Mouse (Mus musculus) forebrain, embryonic 12.5 days (tissue): ENCODE data around the gene Exoc4. TPM values are rescaled to one million over a fixed set of nuclear protein-coding genes. Genes with fewer than 3 reads are reported as not detected.

Experiments
- ATAC-seq: fragments of 200-750 bp; cut with Nextera tagmentation; 2 replicates; pipeline ENCODE4 v1.8.0; 2017; ENCODE audit warnings: moderate TSS enrichment; ENCODE audit not compliant: low FRiP score
- H3K27ac ChIP-seq: fragments of 300-500 bp; sonication (generic); 2 replicates; pipeline ENCODE4 v1.5.1; 2016; ENCODE audit warnings: mild to moderate bottlenecking
- H3K27me3 ChIP-seq: fragments of 300-500 bp; sonication (generic); 2 replicates; pipeline ENCODE4 v1.6.1; 2016; ENCODE audit warnings: mild to moderate bottlenecking
- H3K36me3 ChIP-seq: fragments of 300-500 bp; sonication (generic); replicated peaks from 2 replicates; pipeline ENCODE4 v1.6.1; 2016; ENCODE audit warnings: mild to moderate bottlenecking
- H3K4me1 ChIP-seq: fragments of 300-500 bp; sonication (generic); 2 replicates; pipeline ENCODE4 v1.6.1; 2016
- H3K4me2 ChIP-seq: fragments of 300-500 bp; sonication (generic); 2 replicates; pipeline ENCODE4 v1.6.1; 2016; ENCODE audit warnings: mild to moderate bottlenecking, moderate library complexity
- H3K4me3 ChIP-seq: fragments of 300-500 bp; sonication (generic); replicated peaks from 2 replicates; pipeline ENCODE4 v1.5.1; 2016; ENCODE audit warnings: mild to moderate bottlenecking
- H3K9ac ChIP-seq: fragments of 300-500 bp; sonication (generic); 2 replicates; pipeline ENCODE4 v1.6.1; 2016; ENCODE audit warnings: mild to moderate bottlenecking
- H3K9me3 ChIP-seq: fragments of 300-500 bp; sonication (generic); 2 replicates; pipeline ENCODE4 v1.6.1; 2016
- WGBS: fragments of 180-500 bp; shearing (Covaris S2); methylation state at CpG from one replicate; pipeline ENCODE4 v1.1.7; 2016; 5-methylcytosine and 5-hydroxymethylcytosine counted together
- polyA plus RNA-seq: library from polyadenylated mRNA; unstranded; fragments of >200 nt; fragmentation: Nextera tagmentation; extraction: Ambion mirVana; gene quantifications from 2 replicates; pipeline ENCODE4 v1.2.1, GENCODE M21; 2016

The Exoc4 gene
- polyA plus RNA-seq = 53.2 and 56.8 TPM in 2 replicates

GRCm38 (mm10) chr6:33248894-33249758 lies at the start of gene Exoc4:
Gene Exoc4, plus strand, starts transcription at chr6:33249085.
- peak; percentile 100 for ATAC-seq

GRCm38 (mm10) chr6:33218780-33219179 lies 30.1 kb upstream of the Exoc4 start:
- Histone ChIP-seq H3K9ac (no peak overlapping the region), H3K4me1 (no peaks in the 10 kb centered on the region), H3K4me2 (no peak overlapping the region), H3K9me3 (no peaks in the 10 kb centered on the region), H3K4me3 (no peak overlapping the region), H3K27me3 (no peaks in the 10 kb centered on the region), H3K27ac (no peak overlapping the region), H3K36me3 (no peaks in the 10 kb centered on the region)
- ATAC-seq = no peak
- 63% methylated on average over 3 of the region's 3 CpGs for WGBS

More at GRCm38 (mm10) chr6:33248894-33249758, at the start of gene Exoc4:
- Histone ChIP-seq H3K27ac (0 out of 2 replicates have a peak within 1 kb of the TSS, but pooled peaks have one; percentile 46), H3K27me3 (no peaks in the 10 kb centered on the region), H3K9ac (peak within 1 kb of the TSS; percentile 90), H3K9me3 (no peaks in the 10 kb centered on the region), H3K36me3 (no peaks in the 10 kb centered on the region), H3K4me3 (peak within 1 kb of the TSS; percentile 90), H3K4me1 (peaks cover 21% of the 10 kb centered on the region), H3K4me2 (peak within 1 kb of the TSS; percentile 80)
- 1% methylated on average over 34 of the region's 34 CpGs for WGBS

- no peak overlapping the region for H3K4me2 ChIP-seq
- no peaks in the 10 kb centered on the region for H3K9me3 ChIP-seq
- 90% methylated on average over 1 of the region's 1 CpGs for WGBS
- H3K27me3 ChIP-seq = no peaks in the 10 kb centered on the region
- no peaks in the 10 kb centered on the region for H3K4me1 ChIP-seq
- no peak overlapping the region for H3K4me3 ChIP-seq
- H3K36me3 ChIP-seq = no peaks in the 10 kb centered on the region
- H3K9ac ChIP-seq = no peak overlapping the region
- ATAC-seq = no peak
- no peak overlapping the region for H3K27ac ChIP-seq
These were observed 22.2 kb upstream of the Exoc4 start for GRCm38 (mm10) chr6:33226700-33227099.

GRCm38 (mm10) chr6:33227371-33227770 lies 21.5 kb upstream of the Exoc4 start:
- no peaks in the 10 kb centered on the region for H3K9me3 ChIP-seq
- H3K4me1 ChIP-seq = no peaks in the 10 kb centered on the region
- H3K27me3 ChIP-seq = no peaks in the 10 kb centered on the region
- H3K4me2 ChIP-seq = no peak overlapping the region
- H3K4me3 ChIP-seq = no peak overlapping the region
- 51% methylated on average over 8 of the region's 8 CpGs for WGBS
- no peak for ATAC-seq
- H3K27ac ChIP-seq = no peak overlapping the region
- no peak overlapping the region for H3K9ac ChIP-seq
- no peaks in the 10 kb centered on the region for H3K36me3 ChIP-seq

- no peak overlapping the region for H3K9ac ChIP-seq
- H3K9me3 ChIP-seq = no peaks in the 10 kb centered on the region
- H3K27ac ChIP-seq = no peak overlapping the region
- no peak overlapping the region for H3K4me3 ChIP-seq
- H3K4me2 ChIP-seq = no peak overlapping the region
- ATAC-seq = no peak
- H3K36me3 ChIP-seq = no peaks in the 10 kb centered on the region
- H3K4me1 ChIP-seq = no peaks in the 10 kb centered on the region
- H3K27me3 ChIP-seq = no peaks in the 10 kb centered on the region
These were observed 7.6 kb upstream of the Exoc4 start for GRCm38 (mm10) chr6:33241250-33241649.

- Histone ChIP-seq H3K27ac (no peak overlapping the region), H3K4me2 (no peak overlapping the region), H3K4me3 (no peak overlapping the region), H3K36me3 (no peaks in the 10 kb centered on the region), H3K27me3 (no peaks in the 10 kb centered on the region), H3K4me1 (no peaks in the 10 kb centered on the region), H3K9me3 (no peaks in the 10 kb centered on the region), H3K9ac (no peak overlapping the region)
- 85% methylated on average over 3 of the region's 3 CpGs for WGBS
- no peak for ATAC-seq
These were observed 4.3 kb upstream of the Exoc4 start for GRCm38 (mm10) chr6:33244546-33244945.

- no peak overlapping the region for H3K27ac ChIP-seq
- 81% methylated on average over 5 of the region's 5 CpGs for WGBS
These were observed 1.7 kb upstream of the Exoc4 start for GRCm38 (mm10) chr6:33247146-33247545.

GRCm38 (mm10) chr6:33247576-33248355 lies 1.1 kb upstream of the Exoc4 start:
- H3K27ac ChIP-seq = no peak overlapping the region

More at GRCm38 (mm10) chr6:33247146-33247545, 1.7 kb upstream of the Exoc4 start:
- ATAC-seq = no peak
- Histone ChIP-seq H3K9ac (no peak overlapping the region), H3K27me3 (no peaks in the 10 kb centered on the region), H3K4me1 (peaks cover 19% of the 10 kb centered on the region), H3K4me3 (no peak overlapping the region), H3K9me3 (no peaks in the 10 kb centered on the region), H3K36me3 (no peaks in the 10 kb centered on the region), H3K4me2 (no peak overlapping the region)

GRCm38 (mm10) chr6:33256638-33257037 lies 7.8 kb downstream of the Exoc4 start:
- no peak for ATAC-seq

More at GRCm38 (mm10) chr6:33247576-33248355, 1.1 kb upstream of the Exoc4 start:
- H3K36me3 ChIP-seq = no peaks in the 10 kb centered on the region
- H3K4me2 ChIP-seq = no peak overlapping the region
- H3K4me3 ChIP-seq = no peak overlapping the region
- H3K4me1 ChIP-seq = peaks cover 21% of the 10 kb centered on the region
- ATAC-seq = no peak
- no peaks in the 10 kb centered on the region for H3K9me3 ChIP-seq
- no peaks in the 10 kb centered on the region for H3K27me3 ChIP-seq
- H3K9ac ChIP-seq = no peak overlapping the region
- WGBS = 88% methylated on average over 23 of the region's 23 CpGs

GRCm38 (mm10) chr6:33257076-33257789 lies 8.3 kb downstream of the Exoc4 start:
- Histone ChIP-seq H3K4me3 (no peak overlapping the region), H3K9me3 (no peaks in the 10 kb centered on the region), H3K4me2 (no peak overlapping the region), H3K27ac (no peak overlapping the region), H3K9ac (no peak overlapping the region), H3K27me3 (no peaks in the 10 kb centered on the region), H3K36me3 (no peaks in the 10 kb centered on the region), H3K4me1 (peaks cover 19% of the 10 kb centered on the region)
- 41% methylated on average over 5 of the region's 5 CpGs for WGBS
- ATAC-seq = peak; percentile 44; the same call in 1 of the 2 replicates

More at GRCm38 (mm10) chr6:33256638-33257037, 7.8 kb downstream of the Exoc4 start:
- Histone ChIP-seq H3K4me3 (no peak overlapping the region), H3K9ac (no peak overlapping the region), H3K36me3 (no peaks in the 10 kb centered on the region), H3K27ac (no peak overlapping the region), H3K27me3 (no peaks in the 10 kb centered on the region), H3K4me1 (peaks cover 22% of the 10 kb centered on the region), H3K4me2 (no peak overlapping the region), H3K9me3 (no peaks in the 10 kb centered on the region)
- WGBS = 60% methylated on average over 4 of the region's 4 CpGs

GRCm38 (mm10) chr6:33259926-33260325 lies 11.0 kb downstream of the Exoc4 start:
- H3K36me3 ChIP-seq = no peaks in the 10 kb centered on the region; the same call in 1 of the 2 replicates
- no peaks in the 10 kb centered on the region for H3K27me3 ChIP-seq
- H3K4me3 ChIP-seq = no peak overlapping the region
- H3K4me2 ChIP-seq = no peak overlapping the region
- H3K9me3 ChIP-seq = no peaks in the 10 kb centered on the region
- H3K27ac ChIP-seq = no peak overlapping the region
- WGBS = 90% methylated on average over 5 of the region's 5 CpGs
- H3K4me1 ChIP-seq = peaks cover 17% of the 10 kb centered on the region
- no peak overlapping the region for H3K9ac ChIP-seq
- ATAC-seq = no peak

- no peaks in the 10 kb centered on the region for H3K27me3 ChIP-seq
- WGBS = 86% methylated on average over 3 of the region's 3 CpGs
- no peak overlapping the region for H3K4me3 ChIP-seq
- no peak for ATAC-seq
- peaks cover 6% of the 10 kb centered on the region for H3K36me3 ChIP-seq
- no peak overlapping the region for H3K9ac ChIP-seq
- no peak overlapping the region for H3K4me2 ChIP-seq
- peaks cover 13% of the 10 kb centered on the region for H3K4me1 ChIP-seq
- no peaks in the 10 kb centered on the region for H3K9me3 ChIP-seq
- no peak overlapping the region for H3K27ac ChIP-seq
These were observed 12.7 kb downstream of the Exoc4 start for GRCm38 (mm10) chr6:33261606-33262005.
